Mouse (Mus musculus): Measurements from ENCODE around the gene Tma7.
A peak's percentile ranks its signal among the peaks of the same experiment; 100 is the strongest.

GRCm38 (mm10) chr9:109046306-109046705 is 36.1 kb downstream of the Tma7 start:
- peak; percentile 72 for TF ChIP-seq CTCF (IDR thresholded peaks at IDR 0.05; ENCODE audit: low read depth, low read length)
- TF ChIP-seq POLR2A (IDR thresholded peaks at IDR 0.05; ENCODE audit: insufficient read depth, low read length), result no peak
- TF ChIP-seq EP300 (IDR thresholded peaks at IDR 0.05; ENCODE audit: insufficient read depth, low read depth, low read length), result no peak

All from ES-Bruce4 (cell line).